Mouse (Mus musculus) ES-Bruce4 (cell line): ENCODE data around the gene Npepl1.

Experiments
- CTCF ChIP-seq: IDR thresholded peaks from one replicate; pipeline ENCODE4 v1.8.1; 2011; ENCODE audit warnings: low read depth, low read length
- EP300 ChIP-seq: IDR thresholded peaks from 2 replicates; pipeline ENCODE4 v1.6.1; 2011; ENCODE audit warnings: low read depth, low read length; ENCODE audit not compliant: insufficient read depth
- POLR2A ChIP-seq: IDR thresholded peaks from one replicate; pipeline ENCODE4 v1.8.1; 2011; ENCODE audit warnings: low read length; ENCODE audit not compliant: insufficient read depth

GRCm38 (mm10) chr2:174119259-174119658 is 9.1 kb downstream of the Npepl1 start:
- TF ChIP-seq POLR2A (no peak), CTCF (no peak), EP300 (no peak)
